Mouse (Mus musculus) T-helper 1 cell (primary cell): ENCODE results near the gene Mageb1.

Experiments
- in situ Hi-C: fragments of 300-600 bp; cut with MboI, MseI; formaldehyde crosslinking; loops from one replicate; pipeline ENCODE4 v1.15.1; 2025; ENCODE audit warnings: high pct_unique_total_duplicates

The Mageb1 gene

GRCm38 (mm10) chrX:92016233-92016632, at the start of gene Mageb1:
Gene Mageb1 (minus strand): TSS chrX:92016333.
- in situ Hi-C loops = loop anchor here (5.0 kb wide), 1 partner anchor 689 kb away; no protein-coding TSS in a partner anchor
